Mouse (Mus musculus) 3T3-L1 (cell line): ENCODE measurements around the gene Srp14.
A peak's percentile ranks its signal among the peaks of the same experiment; 100 is the strongest.

Experiments used
- DNase-seq: peaks from one replicate; pipeline ENCODE4 v3.0.0-alpha.2; 2015; ENCODE audit warnings: low read depth, low spot score

Gene Srp14

DNA sequence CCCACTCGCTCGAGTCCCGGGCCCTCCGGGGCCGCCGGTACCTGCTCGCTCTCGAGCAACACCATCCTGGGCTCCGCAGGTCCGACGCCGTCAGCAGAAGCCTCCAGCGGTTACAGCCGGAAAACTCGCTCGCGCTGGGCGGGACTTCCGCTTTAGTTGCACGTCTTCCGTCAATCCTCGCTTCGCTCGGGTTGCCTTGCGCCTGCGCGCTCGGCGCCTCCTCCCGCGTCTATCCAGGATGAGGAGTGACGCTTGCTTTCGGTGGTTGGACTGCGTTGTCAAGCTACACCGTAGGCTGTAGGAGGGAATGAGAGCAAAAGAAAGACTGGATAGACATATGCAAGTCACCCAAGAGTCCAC lies at the start of gene Srp14:
Gene Srp14, minus strand, starts transcription at position 162 of the 360 bp plus-strand sequence.
- DNase-seq = peak; percentile 98

DNA sequence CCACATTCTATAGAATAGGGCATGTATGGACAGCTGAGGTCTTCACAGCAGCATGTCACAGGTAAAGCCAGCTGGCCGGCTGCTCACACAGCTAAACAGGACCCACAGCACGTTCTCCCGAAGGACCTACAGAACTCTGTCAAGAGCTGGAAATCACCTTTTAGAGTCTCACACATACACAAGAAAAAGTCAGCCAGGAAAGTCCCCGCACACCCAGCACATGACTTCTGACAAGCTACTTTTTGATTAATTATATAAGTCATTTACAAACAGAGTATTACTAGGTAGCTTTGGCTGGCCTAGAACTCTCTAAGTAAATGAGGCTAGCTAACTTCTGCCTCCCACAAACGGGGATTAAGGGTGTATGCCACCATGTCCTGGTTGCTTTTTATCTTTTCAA lies 47.0 kb upstream of the Srp14 start:
- no peak for DNase-seq

DNA sequence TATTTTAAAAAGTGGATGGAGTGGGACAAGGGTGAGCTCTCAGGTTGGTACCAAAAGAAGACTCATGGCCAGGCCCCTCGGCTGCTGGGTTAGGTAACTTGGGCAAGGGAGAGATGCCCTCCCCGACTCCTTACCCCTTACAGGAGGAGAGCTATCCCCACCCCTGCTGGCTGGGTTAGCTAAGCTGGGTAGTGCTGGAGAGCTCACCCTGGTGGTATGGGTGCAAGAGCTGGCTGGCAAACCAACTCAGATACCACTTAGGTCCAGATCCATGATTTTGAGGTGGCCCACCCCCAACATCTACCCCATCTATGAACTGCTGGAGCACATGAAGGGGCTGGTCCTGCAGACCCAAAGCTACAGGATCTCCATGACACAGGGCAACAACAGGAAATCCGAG lies 45.3 kb upstream of the Srp14 start:
- no peak for DNase-seq

DNA sequence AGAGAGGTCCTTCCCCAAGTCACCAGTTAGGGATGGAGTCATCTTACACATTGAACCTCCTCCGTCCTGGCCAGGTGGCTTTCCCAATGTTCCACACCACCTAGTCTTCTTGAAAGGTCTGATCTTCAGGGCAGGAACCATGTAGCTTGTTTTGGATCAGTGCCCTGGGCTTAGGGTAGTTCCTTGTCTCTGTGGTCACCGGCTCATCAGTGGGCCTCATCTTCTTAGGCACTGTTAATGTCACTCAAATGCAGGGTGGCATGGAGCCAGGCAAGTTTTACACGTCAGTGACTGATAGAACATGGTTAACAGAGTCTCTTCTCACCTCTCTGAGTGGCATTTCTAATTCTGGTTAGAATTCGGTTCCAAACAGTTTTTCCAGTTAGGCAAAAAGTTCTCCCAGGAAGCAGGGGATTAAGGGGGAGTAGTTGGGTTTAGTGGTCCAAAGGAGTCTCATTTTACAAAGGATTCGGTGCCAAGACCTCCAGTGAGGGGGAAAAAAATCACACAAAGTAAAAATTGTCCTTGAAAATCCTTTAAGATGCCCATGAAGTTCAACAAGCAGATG lies 43.7 kb upstream of the Srp14 start:
- DNase-seq = peak; percentile 60

DNA sequence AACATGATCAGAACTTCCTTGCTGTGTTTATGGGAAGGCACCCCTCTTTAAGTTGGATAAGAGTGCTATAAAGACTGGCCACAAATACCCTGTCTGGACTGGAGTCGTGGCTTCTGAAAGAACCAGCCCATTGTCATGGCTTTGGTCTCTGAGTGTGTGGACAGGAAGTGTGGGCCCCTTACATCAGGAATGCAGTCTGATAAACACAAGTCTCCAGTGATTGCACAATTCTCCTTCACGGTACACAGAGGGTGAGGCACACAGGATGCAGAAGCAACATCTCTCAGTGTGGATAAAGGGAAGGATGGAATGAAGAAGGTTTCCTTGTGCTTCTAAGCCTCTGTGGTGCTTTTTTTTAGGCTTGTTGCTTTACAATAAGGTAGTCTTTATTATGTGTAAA lies 42.8 kb upstream of the Srp14 start:
- peak; percentile 83 for DNase-seq

DNA sequence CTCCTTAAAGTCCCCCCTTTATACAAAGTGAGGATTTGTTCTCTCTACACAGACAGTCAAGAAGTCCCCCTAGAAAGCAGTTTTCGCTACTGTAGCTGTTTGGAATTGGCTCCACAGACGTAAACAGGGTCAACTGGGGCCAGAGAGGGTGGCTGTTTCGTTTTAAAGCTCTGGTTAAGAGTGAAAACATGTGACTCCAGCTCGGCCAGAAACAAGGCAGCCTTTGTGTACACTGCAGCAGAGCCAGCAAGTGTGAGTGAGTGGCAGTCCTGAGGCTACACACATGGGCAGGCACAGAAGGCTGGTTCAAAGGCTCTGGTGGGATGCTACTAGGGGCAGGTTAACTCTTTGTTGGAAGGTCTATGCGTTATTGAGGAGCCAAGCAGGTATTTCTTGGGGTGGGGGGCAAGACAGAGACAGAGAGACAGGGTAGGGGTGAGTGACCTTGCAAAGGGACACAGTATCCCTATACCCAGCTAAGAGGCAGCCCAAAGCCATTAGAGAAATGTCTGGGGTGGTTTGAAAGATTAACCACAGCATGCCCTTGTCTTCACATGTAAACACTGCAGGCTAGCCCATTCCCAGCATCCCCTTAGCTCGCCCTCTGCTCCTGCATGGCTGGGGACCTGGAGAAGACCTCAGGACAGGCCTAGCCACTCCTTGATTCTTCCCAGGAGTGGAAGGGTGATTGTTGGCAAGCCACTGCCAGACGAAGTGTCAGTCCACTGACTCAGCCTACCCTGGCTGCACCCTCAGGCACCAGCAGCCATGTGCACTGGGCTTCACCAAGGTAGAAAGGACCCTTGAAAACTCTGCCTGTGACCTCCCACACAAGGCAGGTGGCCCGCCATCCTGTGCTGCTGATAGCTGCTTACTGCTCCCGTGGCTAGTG lies 40.8 kb upstream of the Srp14 start:
- peak; percentile 81 for DNase-seq

DNA sequence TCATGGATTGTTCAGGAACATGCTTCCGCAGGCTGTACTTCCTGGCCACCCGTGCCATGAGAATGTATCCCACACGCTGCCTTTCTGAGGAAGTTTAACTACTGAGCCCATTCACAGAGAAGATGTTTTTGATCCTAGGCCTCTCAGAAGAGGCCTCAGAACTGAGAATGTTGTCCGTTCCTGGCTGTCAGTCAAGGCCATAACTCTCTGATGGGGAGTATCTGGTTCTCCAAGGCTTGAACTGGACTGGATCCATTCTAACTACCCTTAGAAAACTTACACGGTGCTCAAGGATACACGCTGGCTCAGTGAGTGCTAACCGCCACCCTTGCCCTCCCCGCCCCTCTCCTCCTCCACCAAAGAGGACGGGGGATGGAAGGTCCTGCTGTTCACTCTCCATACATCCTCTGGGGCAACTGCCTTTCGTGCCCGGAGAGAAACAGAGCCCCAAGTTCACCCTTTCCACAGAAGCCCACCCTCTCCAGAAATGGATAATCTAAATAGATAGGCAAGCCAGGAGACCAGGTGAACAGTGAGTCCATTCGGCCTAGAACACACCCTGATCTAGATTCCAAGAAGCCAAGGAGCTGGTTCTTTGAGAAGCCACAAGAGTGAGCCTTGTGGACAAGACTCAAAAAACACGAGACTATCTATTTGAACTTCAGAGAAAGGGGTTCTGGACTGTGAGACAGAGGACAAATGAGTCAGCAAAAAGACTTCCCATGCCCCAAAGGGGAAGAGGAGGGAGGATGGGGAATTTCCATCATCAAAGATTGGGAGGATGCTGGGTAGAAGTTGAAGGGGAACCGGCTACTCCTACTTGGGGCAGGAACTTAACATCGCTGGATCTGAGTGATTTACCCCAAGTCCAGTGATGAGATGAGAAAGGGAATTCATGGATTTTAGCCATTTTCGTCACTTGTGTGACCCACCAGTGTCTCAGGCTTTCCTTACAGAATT lies 33.2 kb upstream of the Srp14 start:
- DNase-seq = no peak

DNA sequence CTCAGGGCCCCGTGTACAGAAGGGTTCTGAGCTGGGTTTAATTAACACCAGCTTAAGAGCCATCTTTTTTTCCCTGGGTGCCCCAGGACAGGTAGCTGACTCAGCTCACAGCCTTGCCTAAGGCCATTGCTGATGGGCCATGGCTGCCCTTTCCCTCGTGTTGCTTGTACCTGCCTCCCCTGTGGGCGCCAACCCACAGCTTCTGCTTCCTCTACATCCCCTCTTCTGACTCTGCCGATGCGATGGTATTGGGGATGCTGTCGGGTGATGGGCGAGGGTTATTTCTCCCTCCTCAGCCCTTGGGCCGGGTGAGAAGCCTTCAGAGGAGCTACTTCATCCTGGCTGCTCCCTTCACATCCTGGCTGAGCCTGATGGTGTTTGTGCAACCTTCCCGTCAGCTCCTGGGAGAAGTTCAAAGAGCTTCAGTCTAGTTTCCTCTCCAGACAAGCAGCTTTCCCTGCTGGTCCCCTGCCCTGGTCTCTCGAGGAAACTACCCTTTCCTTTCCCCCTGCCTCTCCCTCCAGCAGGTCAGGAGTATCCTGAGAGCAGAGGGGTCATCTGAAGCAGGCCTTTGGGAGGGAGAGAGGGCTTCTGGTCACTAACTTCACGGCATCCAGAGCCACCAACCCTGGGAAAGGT lies 32.4 kb upstream of the Srp14 start:
- no peak for DNase-seq

DNA sequence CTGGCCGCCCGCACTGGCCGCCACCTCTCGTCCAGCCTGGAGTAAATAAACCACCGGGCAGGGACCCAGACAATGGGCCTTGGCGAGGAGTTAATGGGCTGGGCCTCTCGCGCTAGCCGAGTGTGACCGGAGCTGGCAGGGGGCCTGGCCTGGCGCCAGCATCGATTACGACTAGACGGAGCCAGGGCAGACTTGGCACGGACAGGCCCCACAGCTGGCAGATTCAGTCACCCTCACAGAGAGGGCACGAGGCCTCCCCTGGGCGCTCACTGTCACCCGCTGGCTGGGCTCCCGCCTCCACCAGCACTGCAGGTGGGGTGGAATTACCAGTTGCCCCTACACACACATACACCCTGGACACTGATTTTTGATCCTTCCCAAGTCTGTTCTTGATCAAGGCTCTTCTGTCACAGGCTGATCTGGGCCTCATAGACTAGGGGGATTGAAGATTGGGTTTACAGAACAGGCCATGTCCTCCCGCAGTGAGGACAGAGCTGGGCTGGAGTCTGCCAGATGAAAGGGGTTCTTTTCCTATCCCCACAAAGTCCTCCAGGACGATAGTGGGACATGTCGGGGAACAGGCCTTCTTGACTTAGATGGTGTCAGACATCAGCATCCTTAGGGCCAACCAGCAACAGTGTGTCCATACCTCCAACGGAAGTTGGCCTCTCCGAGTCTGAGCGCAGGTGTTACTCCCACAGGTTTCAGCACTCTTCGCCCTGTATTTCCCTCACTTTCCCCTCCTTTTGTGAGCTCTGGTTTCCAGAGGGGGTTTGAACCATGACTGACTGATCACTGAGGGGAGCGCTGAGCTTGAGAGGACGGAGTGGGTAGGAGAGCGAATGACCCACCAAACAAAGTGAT lies 31.2 kb upstream of the Srp14 start:
- DNase-seq = no peak

DNA sequence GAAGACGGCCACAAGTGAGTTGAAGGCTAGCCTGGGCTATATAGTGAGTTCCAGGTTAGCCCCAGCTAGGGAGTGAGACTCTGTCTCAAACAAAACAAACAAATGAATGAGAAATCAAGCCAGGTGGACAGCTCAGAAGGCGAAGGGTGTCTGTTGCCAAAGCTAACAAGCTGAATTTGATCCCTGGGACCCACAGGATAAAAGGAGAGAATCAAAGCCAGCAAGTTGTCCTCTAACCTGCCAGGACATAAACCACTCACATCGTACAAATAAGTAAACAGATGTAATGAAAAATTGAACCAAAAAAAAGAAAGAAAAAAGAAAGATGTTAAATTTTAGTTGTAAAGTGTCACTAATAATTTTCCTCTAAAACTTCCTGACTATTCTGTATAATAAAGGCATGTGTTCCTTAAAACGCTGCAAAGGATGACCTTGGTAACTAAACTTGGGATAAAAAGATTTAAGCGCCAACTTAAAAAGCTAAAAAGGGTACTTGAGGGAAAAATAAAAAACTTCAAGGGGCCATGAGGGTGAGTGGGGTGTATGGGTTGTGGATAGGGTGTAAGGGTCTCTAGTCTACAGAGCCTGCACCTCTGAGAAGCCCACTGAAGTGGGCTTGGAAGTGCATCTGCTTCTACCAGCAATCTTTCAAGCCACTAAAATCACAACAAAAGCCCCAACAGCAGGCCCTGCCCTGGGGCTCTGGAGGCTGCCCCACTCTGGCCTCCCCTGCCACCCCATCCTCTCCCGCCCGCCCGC lies 30.4 kb upstream of the Srp14 start:
- no peak for DNase-seq

DNA sequence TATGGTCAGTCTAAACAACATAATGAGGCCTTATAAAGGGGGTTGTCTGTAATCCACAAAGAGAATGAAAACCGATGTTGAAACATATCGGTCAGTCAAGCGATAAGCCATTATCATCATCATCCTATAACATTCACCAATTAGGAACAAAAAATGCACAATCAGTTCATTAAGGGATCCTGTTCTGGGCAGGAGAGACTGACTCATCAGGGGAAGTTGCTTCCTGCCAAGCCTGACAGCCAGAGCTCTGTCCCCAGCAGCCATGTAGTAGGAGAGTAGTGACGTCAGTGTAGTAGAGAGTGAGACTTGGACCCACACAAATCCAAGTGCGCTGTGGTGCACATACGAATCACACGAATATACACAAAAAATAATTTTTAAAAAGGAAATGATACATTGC lies 27.6 kb upstream of the Srp14 start:
- peak; percentile 55 for DNase-seq

DNA sequence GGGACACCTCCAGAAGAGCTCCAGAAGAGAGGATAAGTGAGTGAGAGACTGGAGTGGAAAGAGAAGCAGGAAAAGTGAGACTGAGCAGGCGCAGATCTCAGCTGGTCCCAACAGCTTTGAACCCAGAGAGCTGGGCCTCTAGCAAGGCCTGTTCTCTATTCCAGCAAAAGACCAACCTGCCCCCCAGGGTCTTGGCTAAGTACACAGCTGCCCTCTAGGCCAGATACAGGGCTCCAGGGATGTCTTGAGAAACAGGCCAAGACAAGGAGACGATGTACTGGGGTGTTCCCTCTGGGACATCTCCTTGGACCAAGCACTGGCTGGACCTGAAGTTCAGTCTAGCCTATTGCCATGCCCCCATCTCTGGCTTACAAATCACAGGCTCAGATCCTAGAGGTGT lies 20.7 kb upstream of the Srp14 start:
- DNase-seq = no peak

DNA sequence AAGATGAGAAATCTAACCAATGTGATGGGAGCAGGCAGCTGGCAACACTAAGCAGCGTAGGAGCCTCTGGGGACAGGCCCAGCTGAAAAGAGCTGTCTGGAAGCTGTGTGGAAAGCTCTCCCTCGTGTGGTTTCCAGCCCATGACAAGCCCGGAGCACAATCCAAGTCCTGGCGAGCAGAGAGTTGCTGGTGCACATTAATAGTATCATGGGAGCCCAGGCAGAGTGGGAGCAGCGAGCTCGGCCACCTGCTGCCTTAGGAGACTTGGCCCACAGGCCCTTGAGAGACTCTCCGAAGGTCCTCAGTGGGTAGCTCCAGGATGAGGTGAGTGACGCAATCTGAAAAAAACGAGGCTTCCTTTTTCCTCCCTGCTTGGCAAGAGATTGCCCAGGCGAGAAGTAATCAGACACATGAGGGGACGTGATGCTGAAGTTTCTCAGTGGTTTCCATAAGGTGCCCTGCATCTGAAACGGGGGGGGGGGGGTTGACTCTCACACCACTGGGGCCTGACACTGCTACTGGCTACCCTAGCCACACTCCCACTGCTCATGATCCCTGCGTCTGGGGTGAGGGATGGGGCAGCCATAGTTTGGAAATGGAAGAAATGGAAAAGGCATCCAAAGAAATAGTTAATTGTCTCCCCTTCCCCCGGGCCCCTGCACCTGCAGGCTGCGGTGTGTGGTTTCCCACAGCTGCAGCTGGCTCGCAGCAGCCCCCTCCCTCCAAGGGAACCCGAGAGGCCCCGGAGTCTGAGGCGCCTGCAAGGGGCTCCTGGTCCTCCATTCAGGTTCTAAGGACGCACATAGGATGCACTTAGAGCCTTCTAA lies 19.8 kb upstream of the Srp14 start:
- DNase-seq = no peak

DNA sequence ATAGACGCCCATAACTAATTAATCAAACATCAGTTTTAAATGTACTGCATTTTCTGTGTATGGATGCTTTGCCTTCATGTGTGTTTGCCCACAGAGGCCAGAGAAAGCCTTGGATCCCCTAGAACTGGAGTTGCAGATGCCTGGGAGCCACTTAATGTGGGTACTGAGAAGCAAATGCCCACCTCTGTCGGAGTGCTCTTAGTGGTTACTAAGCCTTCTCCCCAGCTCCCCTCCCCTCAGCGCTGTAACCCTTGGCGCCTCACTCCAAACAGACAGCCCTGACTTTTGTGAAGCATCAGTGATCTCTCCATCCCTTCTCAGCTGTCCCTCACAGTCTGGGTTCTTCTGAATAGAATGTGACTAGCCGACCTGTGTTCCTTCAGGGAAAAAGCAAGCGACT lies 19.0 kb upstream of the Srp14 start:
- DNase-seq = no peak

DNA sequence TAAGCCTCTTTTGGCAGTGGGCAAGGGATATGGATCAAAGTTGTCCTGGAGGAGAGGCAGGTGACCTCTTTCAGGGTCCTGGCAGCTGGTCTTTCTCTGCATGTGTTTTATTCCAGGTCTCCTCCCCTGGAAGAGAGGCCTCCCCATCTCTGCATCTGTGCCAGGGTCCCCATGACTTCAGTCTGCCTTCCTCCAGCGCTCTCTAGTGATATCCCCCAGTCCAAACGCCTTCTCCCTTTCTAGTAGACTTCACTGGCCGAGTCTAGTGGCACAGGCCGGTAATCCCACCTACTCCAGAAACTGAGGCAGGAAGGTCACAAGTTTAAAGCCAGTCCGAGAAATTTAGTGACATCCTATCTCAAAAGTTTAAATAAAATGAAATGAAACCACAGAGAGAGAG lies 18.4 kb upstream of the Srp14 start:
- no peak for DNase-seq

DNA sequence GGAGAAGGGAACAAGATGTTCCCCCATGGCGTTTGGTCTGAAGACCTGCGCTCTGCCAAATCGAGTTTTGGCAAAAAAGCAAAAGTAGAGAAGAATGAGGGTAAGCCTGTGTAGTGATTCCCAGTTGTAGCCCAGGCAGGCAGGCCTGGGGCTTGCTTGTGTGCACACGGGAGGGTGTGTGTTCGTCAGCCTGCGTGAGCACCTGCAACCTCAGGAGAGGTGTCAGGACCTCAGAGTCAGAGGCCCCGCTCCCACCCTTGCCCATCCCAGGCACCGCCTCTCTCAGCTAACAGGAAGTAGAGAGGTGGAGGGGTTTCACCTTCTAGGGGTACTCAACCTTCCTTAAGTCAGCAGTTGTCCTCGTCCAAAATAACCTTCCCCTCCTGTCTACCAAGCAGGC lies 15.5 kb upstream of the Srp14 start:
- DNase-seq = no peak

DNA sequence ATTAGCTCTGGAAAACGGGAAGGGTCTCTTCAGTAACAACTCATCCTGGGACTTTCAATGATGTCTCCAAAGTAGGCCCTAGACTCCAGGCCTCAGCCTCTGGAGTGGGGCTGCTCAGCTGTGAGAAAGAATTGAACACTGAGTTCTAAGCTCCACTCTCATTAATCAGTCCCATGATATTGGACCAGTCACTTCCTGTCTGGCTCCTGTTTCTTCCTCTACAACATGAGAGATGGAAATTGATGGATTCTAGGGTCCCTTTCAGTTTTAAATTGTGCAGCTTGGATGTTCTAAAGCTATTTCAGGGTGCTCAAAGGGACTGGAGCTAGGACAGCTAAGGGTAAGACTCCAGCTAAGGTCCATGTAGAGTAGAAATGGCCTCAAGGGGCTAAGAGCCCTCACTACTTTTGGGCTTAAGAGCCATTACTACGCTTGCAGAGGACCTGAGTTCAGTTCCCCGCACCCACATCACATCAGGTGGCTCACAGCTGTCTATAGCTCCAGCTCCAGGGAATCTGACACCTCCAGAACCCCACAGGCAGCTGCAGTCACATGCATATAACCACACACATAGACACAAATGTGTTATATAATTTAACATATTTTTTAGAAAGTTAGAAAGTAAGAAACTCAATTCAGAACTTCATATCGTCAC lies 12.4 kb upstream of the Srp14 start:
- no peak for DNase-seq

DNA sequence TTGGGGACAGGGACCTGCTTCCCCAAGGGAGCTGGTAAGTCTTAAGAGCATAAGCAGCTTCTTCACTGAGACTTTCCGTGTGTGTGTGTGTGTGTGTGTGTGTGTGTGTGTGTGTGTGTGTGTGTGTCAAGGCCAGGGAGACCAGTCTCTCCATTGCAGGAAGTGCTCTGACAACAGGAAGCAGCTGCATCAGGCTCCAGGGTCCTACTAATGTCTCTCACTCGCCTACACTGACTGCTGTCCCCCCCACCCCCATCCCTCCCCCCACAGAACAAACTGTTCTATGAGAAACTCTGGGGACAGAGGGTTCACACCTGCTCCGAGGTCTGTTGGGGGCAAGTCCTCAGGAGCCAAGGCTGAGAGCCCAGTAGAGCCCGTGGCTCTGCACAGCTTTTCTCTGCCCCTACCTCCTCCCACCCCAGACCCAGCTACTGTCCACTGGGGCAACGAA lies 11.8 kb upstream of the Srp14 start:
- no peak for DNase-seq
